Mouse (Mus musculus) brown adipose tissue, adult 24 weeks (tissue): ENCODE measurements around the gene Gm49368. TPM values are rescaled to one million over a fixed set of nuclear protein-coding genes. Genes with fewer than 3 reads are reported as not detected.

ENCODE experiments used
- H3K27ac ChIP-seq: fragments of 200-500 bp; replicated peaks from 2 replicates; pipeline ENCODE4 v1.5.1; 2012; ENCODE audit warnings: low read depth, mild to moderate bottlenecking, low read length
- H3K4me1 ChIP-seq: fragments of 200-500 bp; 2 replicates; pipeline ENCODE4 v1.6.1; 2012; ENCODE audit warnings: low read length, mixed read lengths; ENCODE audit not compliant: control insufficient read depth, insufficient read depth, insufficient read length
- H3K4me3 ChIP-seq: fragments of 200-500 bp; 2 replicates; pipeline ENCODE4 v1.5.1; 2012; ENCODE audit warnings: low read depth, mild to moderate bottlenecking, low read length, moderate library complexity; ENCODE audit not compliant: insufficient read depth
- polyA plus RNA-seq: library from polyadenylated mRNA; stranded (reverse); fragments of >200 nt; gene quantifications from 2 replicates; pipeline ENCODE4 v1.2.4, GENCODE M21; 2012; ENCODE audit not compliant: missing spikeins, insufficient read depth, insufficient read length

Gm49368 gene
- polyA plus RNA-seq, 1 experiment = not detected

- Histone ChIP-seq H3K4me1 (no peaks in the 10 kb centered on the region), H3K27ac (no peak overlapping the region), H3K4me3 (no peak overlapping the region)
Measured at GRCm38 (mm10) chr7:128044142-128044785, 18.2 kb upstream of the Gm49368 start.

GRCm38 (mm10) chr7:128045640-128046039 is 16.8 kb upstream of the Gm49368 start:
- H3K4me1 ChIP-seq = no peaks in the 10 kb centered on the region
- no peak overlapping the region for H3K4me3 ChIP-seq
- no peak overlapping the region for H3K27ac ChIP-seq

- H3K4me1 ChIP-seq = no peaks in the 10 kb centered on the region
- no peak overlapping the region for H3K4me3 ChIP-seq
- H3K27ac ChIP-seq = no peak overlapping the region
Measured at GRCm38 (mm10) chr7:128048819-128049218, 13.7 kb upstream of the Gm49368 start.

- Histone ChIP-seq H3K4me3 (no peak overlapping the region), H3K27ac (no peak overlapping the region), H3K4me1 (no peaks in the 10 kb centered on the region)
Measured at GRCm38 (mm10) chr7:128049254-128049653, 13.2 kb upstream of the Gm49368 start.

GRCm38 (mm10) chr7:128050739-128051138 is 11.7 kb upstream of the Gm49368 start:
- Histone ChIP-seq H3K4me1 (no peaks in the 10 kb centered on the region), H3K27ac (no peak overlapping the region), H3K4me3 (no peak overlapping the region)

- H3K4me1 ChIP-seq = no peaks in the 10 kb centered on the region
- peak overlapping the region; percentile 22; the same call in 1 of the 2 replicates for H3K27ac ChIP-seq
- H3K4me3 ChIP-seq = no peak overlapping the region
Measured at GRCm38 (mm10) chr7:128053061-128053460, 9.4 kb upstream of the Gm49368 start.

GRCm38 (mm10) chr7:128056917-128057444 is 5.5 kb upstream of the Gm49368 start:
- no peak overlapping the region for H3K4me3 ChIP-seq
- no peaks in the 10 kb centered on the region for H3K4me1 ChIP-seq
- no peak overlapping the region for H3K27ac ChIP-seq

GRCm38 (mm10) chr7:128057860-128058259 is 4.6 kb upstream of the Gm49368 start:
- Histone ChIP-seq H3K4me1 (no peaks in the 10 kb centered on the region), H3K27ac (no peak overlapping the region), H3K4me3 (no peak overlapping the region)

- H3K4me1 ChIP-seq = no peaks in the 10 kb centered on the region
- H3K4me3 ChIP-seq = no peak overlapping the region
- H3K27ac ChIP-seq = no peak overlapping the region
Measured at GRCm38 (mm10) chr7:128058576-128058975, 3.9 kb upstream of the Gm49368 start.

GRCm38 (mm10) chr7:128059091-128059490 is 3.4 kb upstream of the Gm49368 start:
- no peak overlapping the region for H3K27ac ChIP-seq

GRCm38 (mm10) chr7:128063211-128063781 is 813 bp downstream of the Gm49368 start:
- Histone ChIP-seq H3K27ac (peak overlapping the region; percentile 5; the same call in 1 of the 2 replicates), H3K4me3 (no peak overlapping the region), H3K4me1 (no peaks in the 10 kb centered on the region)

More at GRCm38 (mm10) chr7:128059091-128059490, 3.4 kb upstream of the Gm49368 start:
- Histone ChIP-seq H3K4me3 (no peak overlapping the region), H3K4me1 (no peaks in the 10 kb centered on the region)

- Histone ChIP-seq H3K4me3 (no peak overlapping the region), H3K27ac (no peak overlapping the region)
Measured at GRCm38 (mm10) chr7:128065547-128065946, 3.1 kb downstream of the Gm49368 start.

GRCm38 (mm10) chr7:128067847-128068246 is 5.4 kb downstream of the Gm49368 start:
- no peak overlapping the region for H3K27ac ChIP-seq
- H3K4me1 ChIP-seq = no peaks in the 10 kb centered on the region
- no peak overlapping the region for H3K4me3 ChIP-seq

More at GRCm38 (mm10) chr7:128065547-128065946, 3.1 kb downstream of the Gm49368 start:
- H3K4me1 ChIP-seq = no peaks in the 10 kb centered on the region

- Histone ChIP-seq H3K4me3 (no peak overlapping the region), H3K4me1 (no peaks in the 10 kb centered on the region), H3K27ac (no peak overlapping the region)
Measured at GRCm38 (mm10) chr7:128069844-128070243, 7.4 kb downstream of the Gm49368 start.

- no peaks in the 10 kb centered on the region for H3K4me1 ChIP-seq
Measured at GRCm38 (mm10) chr7:128071816-128072215, 9.3 kb downstream of the Gm49368 start.

GRCm38 (mm10) chr7:128080012-128080411 is 17.5 kb downstream of the Gm49368 start:
- no peak overlapping the region for H3K27ac ChIP-seq
- no peak overlapping the region for H3K4me3 ChIP-seq
- H3K4me1 ChIP-seq = no peaks in the 10 kb centered on the region

More at GRCm38 (mm10) chr7:128071816-128072215, 9.3 kb downstream of the Gm49368 start:
- Histone ChIP-seq H3K4me3 (no peak overlapping the region), H3K27ac (no peak overlapping the region)
